Mouse (Mus musculus) thymus, postnatal 4 days (tissue): ENCODE measurements around the gene Uncx.

Experiments used
- DNase-seq: peaks from one replicate; pipeline ENCODE4 v3.0.0; 2021

The Uncx gene

DNA sequence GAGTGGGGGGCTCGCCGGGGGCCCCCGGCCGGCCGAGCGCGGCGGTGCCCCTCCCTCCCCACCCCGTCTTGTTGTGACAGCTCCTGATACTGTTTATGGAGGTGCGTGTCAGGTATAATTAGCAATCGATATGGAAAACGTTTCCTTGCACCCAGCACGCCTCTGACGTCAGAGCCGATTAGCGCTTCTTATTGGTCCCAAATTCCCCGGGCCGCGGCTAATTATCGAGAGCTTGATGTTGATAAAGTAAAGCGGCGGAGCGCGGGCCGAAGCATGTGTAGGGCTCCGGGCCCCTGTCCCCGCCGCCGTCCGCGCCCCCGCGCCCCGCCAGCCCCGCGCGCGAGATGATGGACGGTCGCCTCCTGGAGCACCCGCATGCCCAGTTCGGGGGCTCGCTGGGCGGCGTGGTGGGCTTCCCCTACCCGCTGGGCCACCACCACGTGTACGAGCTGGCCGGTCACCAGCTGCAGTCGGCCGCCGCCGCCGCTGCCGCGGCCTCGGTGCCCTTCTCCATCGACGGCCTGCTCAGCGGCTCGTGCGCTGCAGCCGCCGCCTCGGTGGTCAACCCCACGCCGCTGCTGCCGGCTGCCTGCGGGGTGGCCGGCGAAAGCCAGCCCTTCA lies 466 bp downstream of the Uncx start:
- DNase-seq, result no peak

DNA sequence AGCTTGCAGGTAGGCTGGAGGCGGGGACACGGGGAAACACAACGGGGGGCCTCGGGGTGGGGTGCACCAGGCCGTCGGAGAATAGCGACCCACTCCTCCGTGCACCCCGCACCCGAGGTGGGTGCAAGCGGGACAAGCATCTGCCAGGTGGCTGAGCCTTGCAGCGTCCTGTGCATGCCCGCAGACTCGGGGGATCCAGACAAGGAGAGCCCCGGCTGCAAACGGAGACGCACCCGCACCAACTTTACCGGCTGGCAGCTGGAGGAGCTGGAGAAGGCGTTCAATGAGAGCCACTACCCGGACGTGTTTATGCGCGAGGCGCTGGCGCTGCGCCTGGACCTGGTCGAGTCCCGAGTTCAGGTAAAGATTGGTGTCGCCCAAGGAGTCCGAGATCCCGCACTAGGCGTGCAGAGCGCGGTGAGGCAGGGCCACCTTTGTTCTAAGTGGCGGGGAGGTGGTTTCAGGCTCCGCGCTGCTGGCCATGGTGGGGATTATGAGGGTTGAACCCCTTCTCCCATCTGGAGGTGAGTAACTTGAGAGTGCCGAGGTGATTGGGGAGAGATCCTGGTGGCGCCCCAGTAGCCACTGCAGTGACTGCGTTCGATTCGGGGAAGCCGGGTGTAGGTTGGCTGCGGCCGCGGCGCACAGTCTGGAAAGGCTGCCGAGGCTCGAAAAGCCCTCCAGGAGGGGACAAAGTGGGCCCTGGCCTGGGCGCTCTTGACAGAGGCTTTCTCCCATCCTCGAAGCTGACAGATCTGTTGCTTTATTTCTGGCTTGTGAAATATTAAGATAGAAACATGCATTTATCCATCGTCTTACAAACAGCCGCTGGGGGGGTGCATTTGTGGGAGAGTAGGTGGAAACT lies 1.2 kb downstream of the Uncx start:
- DNase-seq, result no peak

DNA sequence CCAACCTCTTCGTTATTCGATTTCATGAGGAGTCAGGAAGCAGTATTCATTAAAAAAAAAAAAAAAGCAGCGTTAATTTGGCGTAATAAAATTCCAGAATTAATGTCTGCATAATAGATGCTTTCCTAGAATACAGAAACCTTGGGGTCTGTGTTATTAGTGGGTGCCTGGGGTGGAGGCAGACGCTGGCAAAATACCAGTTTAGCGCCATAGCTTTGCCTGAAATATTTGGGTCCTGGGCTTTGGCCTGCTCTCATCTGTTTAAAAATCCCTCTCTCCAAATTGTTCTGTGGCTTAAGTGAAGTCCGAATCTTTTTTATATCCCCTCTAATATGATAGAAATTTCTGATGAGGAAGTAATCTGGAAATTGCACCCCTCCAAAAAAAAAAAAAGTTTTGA lies 1.9 kb downstream of the Uncx start:
- DNase-seq, result no peak

DNA sequence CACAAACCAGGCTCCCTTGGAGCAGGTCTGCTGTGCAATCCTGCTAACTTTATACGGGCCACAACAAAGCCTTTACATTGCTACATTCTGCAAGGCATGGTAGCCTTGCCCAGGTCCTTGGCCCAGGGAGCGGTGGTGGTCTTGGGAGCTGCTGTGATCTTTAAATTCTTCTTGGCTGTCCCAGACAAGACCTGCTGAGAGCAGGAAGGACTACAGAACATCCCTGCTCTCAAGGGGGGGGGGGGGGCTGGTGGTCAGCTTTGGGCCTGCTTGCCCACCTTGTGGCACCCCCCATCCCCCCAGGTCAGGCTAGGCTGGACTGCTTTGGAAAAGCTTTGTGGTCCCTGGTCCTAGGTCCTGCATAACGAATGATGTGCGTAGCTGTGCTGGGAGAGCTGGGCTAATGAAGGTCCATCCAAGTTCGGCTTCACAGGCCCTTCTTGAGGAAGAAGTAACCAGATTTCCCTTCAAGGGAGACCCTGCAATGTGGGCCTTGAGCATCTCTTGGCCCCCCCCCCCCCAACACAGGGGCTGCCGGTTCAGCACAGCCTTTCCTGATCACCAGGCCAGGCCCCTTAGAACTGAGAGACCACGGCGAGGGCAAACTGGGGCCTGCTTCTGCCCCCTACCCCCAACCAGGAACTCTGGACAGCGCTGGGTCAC lies 2.5 kb downstream of the Uncx start:
- DNase-seq, result no peak

DNA sequence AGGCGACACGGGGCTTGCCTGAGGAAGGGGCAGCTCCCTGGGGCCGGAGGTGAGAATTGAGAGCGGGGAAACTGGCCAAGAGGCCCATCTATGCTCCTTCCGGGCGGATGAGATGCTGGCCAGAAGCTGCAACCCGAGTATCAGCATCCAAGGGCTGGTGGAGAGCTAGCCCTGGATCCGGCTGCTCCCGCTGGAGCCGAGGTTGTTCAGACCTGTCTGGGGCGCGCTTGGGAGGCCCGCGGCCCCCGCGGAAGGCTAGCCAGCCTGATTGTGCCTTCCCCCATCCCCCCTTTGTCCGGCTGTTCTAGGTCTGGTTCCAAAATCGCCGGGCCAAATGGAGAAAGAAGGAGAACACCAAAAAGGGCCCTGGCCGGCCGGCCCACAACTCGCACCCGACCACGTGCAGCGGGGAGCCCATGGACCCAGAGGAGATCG lies 3.1 kb downstream of the Uncx start:
- no peak for DNase-seq

DNA sequence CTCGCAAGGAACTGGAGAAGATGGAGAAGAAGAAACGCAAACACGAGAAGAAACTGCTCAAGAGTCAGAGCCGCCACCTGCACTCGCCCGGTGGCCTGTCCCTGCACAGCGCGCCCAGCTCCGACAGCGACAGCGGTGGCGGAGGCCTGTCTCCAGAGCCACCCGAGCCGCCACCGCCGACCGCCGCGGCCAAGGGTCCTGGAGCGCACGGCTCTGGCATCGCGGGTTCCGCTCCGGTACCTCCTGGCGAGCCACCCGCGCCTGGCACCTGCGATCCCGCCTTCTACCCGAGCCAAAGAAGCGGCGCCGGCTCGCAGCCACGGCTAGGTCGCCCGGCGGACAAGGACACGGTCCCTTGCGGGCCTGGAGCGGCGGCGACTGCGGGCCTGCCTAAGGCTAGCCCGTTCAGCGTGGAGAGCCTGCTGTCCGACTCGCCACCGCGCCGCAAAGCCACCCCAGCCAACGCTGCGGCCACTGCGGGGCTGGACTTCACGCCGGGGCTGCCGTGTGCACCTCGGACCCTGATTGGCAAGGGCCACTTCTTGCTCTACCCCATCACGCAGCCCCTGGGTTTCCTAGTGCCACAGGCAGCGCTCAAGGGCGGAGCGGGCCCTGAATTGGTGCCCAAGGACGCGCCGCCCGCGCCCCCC lies 3.6 kb downstream of the Uncx start:
- peak; percentile 30 for DNase-seq

DNA sequence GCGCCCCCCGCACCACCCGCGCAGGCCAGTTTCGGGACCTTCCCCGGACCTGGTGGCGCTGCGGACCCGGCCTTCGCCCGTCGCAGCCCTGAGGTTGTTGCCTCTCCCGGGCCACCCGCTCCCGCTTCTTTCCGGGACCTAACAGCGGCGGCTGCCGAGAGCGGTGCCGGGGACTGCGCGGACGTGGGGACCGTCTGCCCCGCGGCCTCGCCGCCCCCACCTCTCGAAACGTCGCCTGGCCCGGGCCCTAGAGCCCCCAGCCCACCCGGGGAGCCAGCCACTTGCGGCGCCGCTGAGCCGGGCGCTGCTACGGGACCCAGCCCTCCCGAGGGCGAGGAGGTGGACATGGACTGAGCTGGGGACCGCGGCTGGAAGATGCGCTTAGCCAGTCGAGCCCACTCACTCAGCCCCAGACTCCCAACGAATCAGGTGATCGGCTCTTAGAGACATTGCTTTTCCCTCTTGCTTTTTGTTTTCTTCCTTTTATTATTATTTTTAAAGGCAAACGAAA lies 4.2 kb downstream of the Uncx start:
- DNase-seq, result no peak

DNA sequence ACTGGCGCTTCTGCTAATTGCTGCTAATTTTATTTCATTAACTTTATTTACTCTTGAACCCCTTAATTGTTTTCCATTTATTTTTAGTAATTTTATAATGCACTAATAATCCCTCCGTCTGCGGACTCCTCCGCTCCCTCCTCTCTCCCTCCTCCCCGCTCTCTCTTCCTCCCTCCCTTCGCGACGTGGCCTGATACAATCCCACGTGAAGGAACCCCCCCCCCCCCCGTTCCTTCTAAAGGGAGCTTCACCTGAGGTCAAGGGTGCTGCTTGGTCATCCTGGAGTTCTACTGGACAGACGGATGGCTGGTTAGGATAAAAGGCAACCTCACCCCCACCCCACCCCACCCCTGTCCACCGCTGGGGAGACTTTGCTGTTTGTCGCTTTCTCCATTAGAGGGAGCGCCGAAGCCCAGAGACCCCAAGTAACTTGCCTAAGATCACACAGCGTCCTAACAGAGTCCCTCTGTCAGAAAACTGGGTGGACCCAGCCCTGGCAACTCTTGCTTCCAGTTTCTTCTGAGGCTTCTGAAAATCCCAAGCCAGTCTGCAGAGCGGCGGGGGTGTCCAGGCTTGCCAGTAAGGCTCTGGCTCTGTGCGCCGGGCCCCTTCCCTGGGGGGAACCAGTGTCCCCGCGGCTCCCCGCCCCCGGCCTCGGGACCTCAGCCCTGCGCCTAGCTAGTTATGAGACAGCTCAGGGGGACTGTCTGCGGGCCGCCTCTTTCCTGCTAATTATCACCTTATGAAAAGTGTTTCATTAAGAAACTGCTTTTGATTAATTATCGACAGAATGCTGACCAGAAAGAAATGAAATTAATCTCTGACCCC lies 10.4 kb downstream of the Uncx start:
- DNase-seq, result no peak

DNA sequence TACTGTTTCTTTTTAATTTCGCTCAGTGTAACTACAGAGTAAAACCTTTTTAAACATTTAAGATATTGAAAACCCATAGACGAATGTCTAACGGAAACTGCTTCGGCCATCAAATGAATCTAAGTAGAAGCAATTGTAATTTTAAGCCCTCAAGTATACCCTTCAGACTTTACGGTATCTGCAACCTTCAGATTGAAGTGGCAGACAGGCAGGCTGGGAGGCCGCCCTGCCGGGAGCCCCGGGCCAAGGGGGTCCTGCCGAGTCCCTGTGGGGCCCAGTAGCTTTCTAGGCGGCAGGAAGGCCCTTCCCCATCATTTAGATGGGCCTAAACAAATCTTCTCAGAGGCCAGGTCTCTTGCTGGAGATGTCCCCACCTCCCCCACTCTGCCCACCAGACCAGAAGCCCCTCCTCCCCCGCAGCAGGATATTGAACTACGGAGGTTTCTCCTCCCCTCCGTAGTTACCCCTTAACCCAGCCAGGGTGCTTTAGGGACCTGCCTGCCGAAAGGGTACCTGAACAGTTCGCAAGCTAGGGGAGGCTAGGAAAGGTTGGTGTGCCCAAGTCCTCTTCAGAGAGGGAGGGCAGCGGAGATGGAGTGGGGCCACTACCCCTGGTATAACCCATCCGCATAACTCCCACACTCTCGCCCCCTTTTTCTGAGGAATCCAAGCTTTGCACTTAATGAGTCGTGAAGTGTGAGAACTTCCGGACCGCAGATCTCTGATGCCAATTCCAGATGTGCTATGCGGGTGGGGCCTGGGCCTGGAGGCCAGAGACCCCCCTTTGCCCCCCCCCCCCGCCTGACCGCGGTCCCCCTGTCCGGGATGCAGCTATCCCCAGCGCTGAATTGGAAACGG lies 11.4 kb downstream of the Uncx start:
- DNase-seq, result no peak

DNA sequence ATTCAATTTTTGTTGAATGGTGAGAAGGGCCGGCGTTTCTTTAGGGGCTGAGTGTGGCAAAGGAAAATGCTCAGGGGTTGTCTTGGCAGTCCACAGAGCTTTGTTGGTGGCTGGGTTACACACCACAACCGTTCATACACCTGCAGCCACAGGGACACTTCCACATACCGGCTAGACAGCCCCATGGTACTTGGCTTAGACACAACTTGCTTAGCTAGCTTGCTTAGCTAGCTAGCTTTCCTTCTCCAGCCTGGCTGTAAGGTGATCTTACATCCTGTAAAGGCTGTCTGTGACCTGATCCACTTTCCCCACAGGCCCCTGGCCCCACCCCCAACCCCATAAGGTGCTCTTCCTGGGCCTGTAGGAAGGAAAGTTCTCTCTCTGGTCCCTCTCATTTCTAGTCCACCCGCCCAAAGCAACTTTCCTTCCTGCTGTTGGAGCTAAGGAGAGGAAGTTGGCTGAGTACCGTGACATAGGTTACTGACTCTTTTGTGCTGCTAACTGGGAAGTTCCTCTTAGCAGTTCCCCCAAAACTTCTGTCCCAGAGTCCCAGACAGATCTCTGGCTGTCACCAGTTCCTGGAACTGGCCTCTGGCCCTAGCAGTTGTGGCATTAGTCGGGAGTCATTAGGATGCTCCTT lies 12.3 kb downstream of the Uncx start:
- DNase-seq, result no peak

DNA sequence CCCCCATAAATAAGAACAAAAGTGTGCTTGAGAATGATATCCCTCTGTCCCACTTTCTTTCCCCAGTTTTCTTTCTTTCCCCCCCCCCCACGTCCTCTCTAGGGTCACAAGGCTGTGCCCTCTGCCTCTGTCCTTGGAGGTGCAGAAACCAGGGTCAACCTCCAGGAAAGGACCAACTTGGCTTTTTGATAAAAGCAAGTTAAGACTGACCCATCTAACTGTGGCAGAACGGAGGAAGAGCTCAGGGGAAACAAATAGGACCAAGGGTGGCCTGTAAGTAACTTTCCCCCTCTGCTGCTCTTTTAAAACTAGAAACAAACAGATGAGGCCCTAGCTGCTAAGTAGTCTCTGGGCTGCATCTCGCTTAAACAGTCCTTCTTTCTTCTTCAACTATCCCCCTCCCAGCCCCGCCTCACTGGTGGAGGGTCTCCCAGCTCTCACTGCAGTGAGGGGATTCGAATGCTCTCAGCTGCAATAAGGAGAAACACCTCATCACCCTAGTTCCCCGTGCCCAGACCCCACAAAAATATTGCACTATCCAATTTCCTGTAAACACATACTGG lies 12.9 kb downstream of the Uncx start:
- DNase-seq, result no peak

DNA sequence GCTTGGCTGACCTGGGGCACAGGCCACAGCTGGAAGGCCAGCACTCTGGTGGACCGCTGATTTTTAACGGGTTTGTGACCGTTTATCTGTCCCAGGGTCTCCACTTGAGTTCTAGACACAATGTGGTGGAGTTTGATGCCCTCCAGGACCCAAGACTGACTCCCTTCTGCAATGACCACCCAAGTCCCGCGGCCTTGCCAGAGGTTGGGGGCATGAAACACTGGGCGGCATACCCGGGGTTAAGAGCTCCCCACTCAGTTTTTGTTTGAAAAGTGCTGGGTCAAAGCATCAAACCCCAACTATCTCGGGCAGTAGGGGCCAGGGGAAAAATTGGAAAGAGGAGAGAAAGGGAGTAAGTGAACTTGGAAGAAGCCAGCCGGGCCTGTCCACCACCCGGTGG lies 13.8 kb downstream of the Uncx start:
- DNase-seq, result no peak

DNA sequence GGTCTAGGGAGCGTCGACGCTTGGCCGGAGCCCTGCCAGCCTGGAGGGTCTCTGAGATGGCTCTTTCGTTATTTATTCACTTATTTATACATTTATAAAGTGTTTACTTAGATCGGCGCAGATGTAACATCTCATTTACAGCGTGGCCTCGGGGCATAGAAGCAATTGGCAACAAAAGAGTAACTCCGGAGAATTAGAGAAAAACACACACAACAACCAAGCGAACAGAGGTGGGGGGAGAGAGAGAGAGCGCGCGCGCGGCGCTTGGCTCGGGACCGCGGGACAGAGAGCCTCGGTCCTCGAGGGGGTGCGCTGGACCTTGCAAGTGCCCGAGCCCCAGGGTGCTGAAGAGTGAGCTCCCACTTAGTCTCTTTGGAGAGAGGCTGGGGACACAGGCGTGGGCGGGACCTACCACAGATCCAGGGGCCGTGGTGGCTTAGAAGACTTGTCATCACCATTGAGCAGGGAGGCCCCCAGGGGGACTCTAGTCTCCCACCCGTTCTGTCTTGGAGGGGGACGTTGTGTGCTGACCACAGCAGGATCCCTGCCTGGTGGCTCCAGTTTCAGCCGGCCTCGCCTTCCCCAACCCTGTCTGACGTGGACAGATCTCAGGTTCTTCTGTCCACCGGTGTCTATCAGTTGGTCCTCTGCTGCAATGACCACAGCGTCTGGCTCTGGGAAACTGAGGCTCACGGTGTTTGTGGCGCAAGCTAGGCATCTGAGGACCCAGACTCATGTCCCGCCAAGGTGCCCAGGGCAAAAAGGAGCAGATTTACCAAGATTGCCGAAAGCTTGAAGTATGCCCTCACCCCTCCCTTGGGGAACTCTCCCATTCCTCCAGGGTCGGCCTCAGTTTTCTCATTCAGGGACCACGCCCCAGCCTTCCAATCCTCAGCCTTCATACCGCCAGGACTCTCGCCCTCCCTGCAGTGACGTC lies 14.5 kb downstream of the Uncx start:
- DNase-seq, result no peak

DNA sequence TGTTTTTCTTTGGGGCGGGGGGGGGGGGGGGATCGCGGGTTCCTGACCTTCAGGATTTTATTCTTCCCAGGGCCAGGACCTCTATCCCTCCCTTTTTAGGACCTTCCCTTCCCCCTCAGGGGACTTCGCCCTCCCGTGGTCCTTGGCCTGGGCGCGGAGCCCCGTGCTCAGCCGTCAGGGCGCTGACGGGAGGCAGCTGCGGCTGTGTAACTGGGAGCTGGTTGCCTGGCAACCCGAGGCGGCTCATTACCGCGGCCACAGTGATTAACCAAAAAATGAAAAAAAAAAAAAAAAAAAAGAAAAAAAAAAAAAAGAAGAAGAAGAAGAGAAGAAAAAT lies 15.1 kb downstream of the Uncx start:
- no peak for DNase-seq

DNA sequence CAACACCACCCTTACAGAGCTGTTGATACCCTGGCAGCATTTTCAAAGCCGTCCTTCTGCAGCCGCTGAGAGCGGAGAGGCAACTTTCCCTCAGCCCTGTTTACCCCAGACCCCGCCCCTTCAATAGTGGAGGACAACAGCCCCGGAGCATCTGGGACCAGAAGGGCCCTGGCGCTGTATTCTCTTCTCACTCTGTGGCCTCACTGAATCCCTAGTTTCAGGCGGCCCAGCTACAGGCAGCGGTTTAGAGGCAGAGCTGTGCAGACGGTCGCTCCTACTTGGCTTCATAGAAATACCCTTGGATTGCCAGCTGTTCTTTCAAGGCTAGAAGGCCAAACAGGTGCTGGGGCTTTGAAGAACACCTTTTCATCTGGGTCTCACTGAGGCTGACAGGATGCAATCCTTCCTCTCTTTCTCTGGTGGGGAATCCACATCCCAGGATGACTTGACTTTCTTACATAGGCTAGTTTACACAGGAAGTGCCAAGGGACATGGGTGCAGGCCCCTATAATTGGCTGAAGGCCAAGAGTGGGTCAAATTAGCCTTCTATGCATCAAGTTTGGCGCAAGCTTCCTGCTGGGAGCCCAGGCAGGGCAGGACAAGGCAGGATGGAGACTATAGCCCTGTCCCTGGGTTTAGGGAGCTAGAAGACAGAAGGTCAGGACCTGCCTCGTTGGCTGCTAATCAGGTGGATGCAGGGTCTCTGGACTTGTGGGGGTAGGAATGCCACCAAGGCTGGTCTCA lies 15.8 kb downstream of the Uncx start:
- DNase-seq, result no peak

DNA sequence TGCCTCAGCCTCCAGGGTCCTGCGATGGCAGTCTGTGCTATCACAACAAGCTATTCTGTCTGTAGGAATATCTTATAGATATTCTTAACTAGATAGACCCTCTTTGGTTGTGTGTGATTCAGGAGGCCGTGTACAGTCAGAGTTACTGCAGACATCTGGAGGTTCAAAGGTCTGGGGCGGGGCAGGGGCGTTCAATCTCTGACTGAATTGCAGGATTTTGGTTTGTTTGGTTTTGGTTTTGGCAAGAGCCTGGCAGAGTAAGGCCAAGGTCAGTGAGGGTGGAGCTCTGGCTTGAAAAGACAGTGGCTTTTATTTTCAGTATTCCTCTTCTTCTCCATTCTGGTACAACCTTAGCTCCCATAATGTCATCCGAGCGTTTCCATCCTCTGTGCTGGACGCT lies 16.5 kb downstream of the Uncx start:
- DNase-seq, result no peak

DNA sequence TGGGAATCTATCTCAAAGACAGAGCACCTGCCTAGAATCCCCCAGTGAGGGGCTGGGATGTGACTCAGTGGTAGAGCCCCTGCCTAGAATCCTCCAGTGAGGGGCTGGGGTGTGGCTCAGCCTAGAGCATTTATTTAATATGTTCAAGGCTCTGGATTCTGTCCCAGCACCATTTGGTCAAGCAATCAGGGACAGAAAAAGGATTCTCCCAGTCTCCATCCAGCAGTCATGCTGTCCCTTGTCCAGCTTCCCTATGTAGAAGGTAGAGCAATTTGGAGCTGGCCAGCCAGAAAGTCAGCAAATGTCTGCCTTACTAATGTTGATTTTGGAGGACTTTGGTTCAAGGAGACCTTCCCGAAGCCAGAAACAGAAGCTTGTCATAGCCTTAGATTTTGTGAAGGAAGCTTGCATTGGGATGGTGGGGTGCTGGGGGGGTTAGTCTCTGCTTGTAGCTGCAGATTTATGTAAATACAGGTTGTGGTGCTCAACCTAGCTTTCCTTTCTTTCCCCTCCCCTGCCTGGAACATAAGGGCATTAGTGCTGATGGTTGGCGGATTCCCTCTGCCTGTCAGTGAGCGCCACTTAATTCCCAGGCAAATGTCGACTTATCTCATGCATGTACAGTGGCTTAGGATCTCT lies 18.2 kb downstream of the Uncx start:
- DNase-seq, result no peak

DNA sequence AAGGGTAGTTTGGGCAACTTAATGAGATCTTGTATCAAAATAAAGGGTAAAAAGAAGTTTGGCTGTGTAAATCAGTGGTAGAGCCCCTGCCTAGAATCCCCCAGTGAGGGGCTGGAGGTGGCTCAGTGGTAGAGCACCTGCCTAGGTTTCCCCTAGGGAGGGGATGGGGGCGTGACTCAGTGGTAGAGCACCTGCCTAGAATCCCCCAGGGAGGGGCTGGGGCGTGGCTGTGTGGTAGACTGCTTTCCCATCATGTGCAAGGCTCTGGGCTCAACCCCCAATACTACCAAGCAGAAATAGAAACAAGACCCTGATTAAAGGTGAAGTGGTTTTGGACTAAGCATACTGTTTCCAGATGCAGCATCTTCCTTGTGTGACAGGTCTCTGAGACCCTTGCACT lies 21.4 kb downstream of the Uncx start:
- no peak for DNase-seq
